ENCODE assay signal across 8 mouse cellular contexts in genomic region chr14:54575631-54576030, GRCm38 (mm10). TPM values are rescaled to one million over a fixed set of nuclear protein-coding genes. Genes with fewer than 3 reads are reported as not detected.
DNase-seq lines count a peak whose midpoint lies in the region; ATAC-seq lines count a peak whose summit lies in the region.
"Had no signal": no experiment of that assay in that cellular context is flagged by ENCODE, and none has a peak within 500 bp of the region (broad histone marks: within the 10 kb centered on the region; RNA-seq: fewer than 3 reads in every experiment).

No protein-coding gene starts in this region.

- H3K4me1 ChIP-seq in heart, embryonic 14.5 days (ENCODE audit: control insufficient read depth in 2 of 2, insufficient read depth in 2 of 2, low read length in 2 of 2): peaks cover 29 to 46% of the 10 kb centered on the region in 2 experiments

- peak overlapping the region; percentile 99 for H3K9ac ChIP-seq in heart, embryonic 14.5 days (ENCODE audit: low read length)

- peak overlapping the region; percentile 81 for H3K4me2 ChIP-seq in heart, embryonic 14.5 days (ENCODE audit: low read length)

- ATAC-seq in heart, embryonic 14.5 days (ENCODE audit: insufficient number of reproducible peaks, insufficient read depth, low FRiP score, low read depth): no peak

- H3K9me3 ChIP-seq in heart, embryonic 14.5 days (ENCODE audit: control insufficient read depth, low read length): no peaks in the 10 kb centered on the region

- peak; percentile 84 for DNase-seq in WW6 (ENCODE audit: low read depth, low spot score)
- DNase-seq in embryo, embryonic 10.5 days (ENCODE audit: low spot score): peak; percentile 86
- DNase-seq in kidney, postnatal 10 days: peak; percentile 96
- DNase-seq in lung, postnatal 4 days: peak; percentile 88 to 94
- peak; percentile 87 for DNase-seq in testis, postnatal 14 days (ENCODE audit: low spot score)
- DNase-seq in layer of hippocampus, postnatal 36 days: no peak

- no peaks in the 10 kb centered on the region for H3K27me3 ChIP-seq in heart, embryonic 14.5 days (ENCODE audit: control insufficient read depth, insufficient read depth, low read length)

- peak overlapping the region; percentile 96 to 99 for H3K27ac ChIP-seq in heart, embryonic 14.5 days (replicated peaks in 1 of 2; ENCODE audit: control insufficient read depth in 1 of 2, insufficient read depth in 1 of 2, low read depth in 2 of 2, low read length in 2 of 2)

- H3K4me3 ChIP-seq in heart, embryonic 14.5 days (ENCODE audit: control insufficient read depth in 1 of 2, insufficient read depth in 1 of 2, low read depth in 1 of 2, low read length in 2 of 2): peak overlapping the region; percentile 80 to 83

- under 1% methylated on average over 39 of the region's 39 CpGs for WGBS in heart, embryonic 14.5 days

- H3K36me3 ChIP-seq in heart, embryonic 14.5 days (ENCODE audit: control insufficient read depth, insufficient read depth, low read length): peaks cover 25% of the 10 kb centered on the region

RNA-seq across cellular contexts. Expression of gene Ajuba, which starts 1.7 kb away (rescaled TPM):
- 22.4 and 25.4 TPM in 2 replicates for polyA plus RNA-seq in heart, embryonic 14.5 days (2014; fragmentation: Nextera tagmentation; extraction: Ambion mirVana)
- total RNA-seq in layer of hippocampus, postnatal 36 days (2021): 1 to 10 TPM in 1 of 2 experiments, under 1 TPM in 1; 0.95 to 1.5 TPM

RNA-seq across cellular contexts. Expression of gene Haus4, which starts 21.2 kb away (rescaled TPM):
- polyA plus RNA-seq in heart, embryonic 14.5 days (2014; fragmentation: Nextera tagmentation; extraction: Ambion mirVana): 36.1 and 36.3 TPM in 2 replicates
- 1 to 10 TPM; 4.0 to 5.3 TPM for total RNA-seq in layer of hippocampus, postnatal 36 days (2021)

RNA-seq across cellular contexts. Expression of gene 4931414P19Rik, which starts 30.2 kb away (rescaled TPM):
- polyA plus RNA-seq in heart, embryonic 14.5 days (2014; fragmentation: Nextera tagmentation; extraction: Ambion mirVana): 4.7 and 7.1 TPM in 2 replicates
- total RNA-seq in layer of hippocampus, postnatal 36 days (2021): 1 to 10 TPM; 4.7 to 5.5 TPM

RNA-seq across cellular contexts. Expression of gene Psmb5, which starts 42.2 kb away (rescaled TPM):
- polyA plus RNA-seq in heart, embryonic 14.5 days (2014; fragmentation: Nextera tagmentation; extraction: Ambion mirVana): 336 and 345 TPM in 2 replicates
- 100 to 1,000 TPM; 203 to 230 TPM for total RNA-seq in layer of hippocampus, postnatal 36 days (2021)

RNA-seq across cellular contexts. Expression of gene Psmb11, which starts 45.6 kb away (rescaled TPM):
- polyA plus RNA-seq in heart, embryonic 14.5 days (2014; fragmentation: Nextera tagmentation; extraction: Ambion mirVana): not detected in 2 replicates
- under 1 TPM; 0.23 to 0.27 TPM for total RNA-seq in layer of hippocampus, postnatal 36 days (2021)
- total RNA-seq: hematopoietic stem cell, adult 5-6 weeks had no signal

Comparison
In these comparisons a context has a peak if more than half of its experiments do, and no peak if none do; other contexts are left out.
1. DNase-seq: peak in WW6 (single experiment), embryo, embryonic 10.5 days (single experiment), kidney, postnatal 10 days (single experiment), lung, postnatal 4 days (2 of 2) and testis, postnatal 14 days (single experiment); none in layer of hippocampus, postnatal 36 days (0 of 2).